Mouse (Mus musculus) layer of hippocampus, adult 11-12 months (tissue): ENCODE measurements around the gene Wnt8b.

Source experiments
- DNase-seq: peaks from one replicate; pipeline ENCODE4 v3.0.0; 2022; ENCODE audit warnings: low spot score

Gene Wnt8b

GRCm38 (mm10) chr19:44512601-44513000 is 19.3 kb downstream of the Wnt8b start:
- no peak for DNase-seq

- no peak for DNase-seq
These were observed 20.0 kb downstream of the Wnt8b start for GRCm38 (mm10) chr19:44513054-44513833.

GRCm38 (mm10) chr19:44513921-44514482 is 20.7 kb downstream of the Wnt8b start:
- DNase-seq: no peak

- no peak for DNase-seq
These were observed 21.5 kb downstream of the Wnt8b start for GRCm38 (mm10) chr19:44514521-44515451.

GRCm38 (mm10) chr19:44515769-44516168 is 22.5 kb downstream of the Wnt8b start:
- no peak for DNase-seq

- no peak for DNase-seq
These were observed 24.9 kb downstream of the Wnt8b start for GRCm38 (mm10) chr19:44517996-44518768.

- DNase-seq: no peak
These were observed 25.9 kb downstream of the Wnt8b start for GRCm38 (mm10) chr19:44519152-44519551.

- DNase-seq: no peak
These were observed 32.4 kb downstream of the Wnt8b start for GRCm38 (mm10) chr19:44525551-44526205.

GRCm38 (mm10) chr19:44530018-44530417 is 36.7 kb downstream of the Wnt8b start:
- DNase-seq: no peak

- no peak for DNase-seq
These were observed 42.1 kb downstream of the Wnt8b start for GRCm38 (mm10) chr19:44535376-44535775.

GRCm38 (mm10) chr19:44537416-44537815 is 44.1 kb downstream of the Wnt8b start:
- no peak for DNase-seq

- DNase-seq: no peak
These were observed 49.5 kb downstream of the Wnt8b start for GRCm38 (mm10) chr19:44542694-44543178.

- no peak for DNase-seq
These were observed 51.1 kb downstream of the Wnt8b start for GRCm38 (mm10) chr19:44544372-44544771.

- peak; percentile 77 for DNase-seq
These were observed 51.5 kb downstream of the Wnt8b start for GRCm38 (mm10) chr19:44544775-44545174.

- no peak for DNase-seq
These were observed 52.2 kb downstream of the Wnt8b start, which contains the start of gene Sec31b for GRCm38 (mm10) chr19:44545321-44546041. Gene Sec31b, minus strand, starts transcription at chr19:44545864.

GRCm38 (mm10) chr19:44552731-44553130 is 59.5 kb downstream of the Wnt8b start, which contains the start of gene Gm20538:
Gene Gm20538, minus strand, starts transcription at chr19:44552831.
- DNase-seq: no peak

- no peak for DNase-seq
These were observed 60.0 kb downstream of the Wnt8b start for GRCm38 (mm10) chr19:44553286-44553685.

- no peak for DNase-seq
These were observed 61.2 kb downstream of the Wnt8b start for GRCm38 (mm10) chr19:44554490-44554860.

- peak; percentile 94 for DNase-seq
These were observed 61.8 kb downstream of the Wnt8b start, which contains the start of gene Ndufb8 for GRCm38 (mm10) chr19:44554861-44555590. Gene Ndufb8, minus strand, starts transcription at chr19:44555440.
